Mouse (Mus musculus): ENCODE results near the gene Sf3a3. TPM values are rescaled to one million over a fixed set of nuclear protein-coding genes. Genes with fewer than 3 reads are reported as not detected.

Sf3a3 gene
- polyA plus RNA-seq, 1 experiment = 33.9 TPM

GRCm38 (mm10) chr4:124751300-124752250, 37.0 kb downstream of the Sf3a3 start:
- no peak overlapping the region for H3K27ac ChIP-seq (ENCODE audit: insufficient read depth, low read length)
- TF ChIP-seq POLR2A (IDR thresholded peaks at IDR 0.05; ENCODE audit: extremely low read depth, insufficient read depth, low read length) = peak; percentile 63
- TF ChIP-seq CTCF (IDR thresholded peaks at IDR 0.05; ENCODE audit: extremely low read depth, insufficient read depth, low read length) = no peak
- peak overlapping the region; percentile 58 for H3K4me3 ChIP-seq (ENCODE audit: insufficient read depth, low read length)
- H3K4me1 ChIP-seq (ENCODE audit: control insufficient read depth, insufficient read depth, low read length) = peaks cover 5% of the 10 kb centered on the region; the same call in 1 of the 2 replicates

GRCm38 (mm10) chr4:124752281-124753199, 38.0 kb downstream of the Sf3a3 start:
- peak overlapping the region; percentile 58 for H3K4me3 ChIP-seq (ENCODE audit: insufficient read depth, low read length)
- no peak overlapping the region for H3K27ac ChIP-seq (ENCODE audit: insufficient read depth, low read length)
- TF ChIP-seq CTCF (IDR thresholded peaks at IDR 0.05; ENCODE audit: extremely low read depth, insufficient read depth, low read length) (no peak), POLR2A (IDR thresholded peaks at IDR 0.05; ENCODE audit: extremely low read depth, insufficient read depth, low read length) (no peak)
- peaks cover 5% of the 10 kb centered on the region; the same call in 1 of the 2 replicates for H3K4me1 ChIP-seq (ENCODE audit: control insufficient read depth, insufficient read depth, low read length)

- TF ChIP-seq CTCF (IDR thresholded peaks at IDR 0.05; ENCODE audit: extremely low read depth, insufficient read depth, low read length) = no peak
- TF ChIP-seq POLR2A (IDR thresholded peaks at IDR 0.05; ENCODE audit: extremely low read depth, insufficient read depth, low read length) = no peak
- Histone ChIP-seq H3K4me3 (ENCODE audit: insufficient read depth, low read length) (no peak overlapping the region), H3K27ac (ENCODE audit: insufficient read depth, low read length) (no peak overlapping the region), H3K4me1 (ENCODE audit: control insufficient read depth, insufficient read depth, low read length) (peaks cover 5% of the 10 kb centered on the region; the same call in 1 of the 2 replicates)
Measured at GRCm38 (mm10) chr4:124755526-124755925, 41.0 kb downstream of the Sf3a3 start.

GRCm38 (mm10) chr4:124759305-124759811, 44.8 kb downstream of the Sf3a3 start:
- no peak overlapping the region for H3K4me3 ChIP-seq (ENCODE audit: insufficient read depth, low read length)
- TF ChIP-seq POLR2A (IDR thresholded peaks at IDR 0.05; ENCODE audit: extremely low read depth, insufficient read depth, low read length) (no peak), CTCF (IDR thresholded peaks at IDR 0.05; ENCODE audit: extremely low read depth, insufficient read depth, low read length) (no peak)
- H3K4me1 ChIP-seq (ENCODE audit: control insufficient read depth, insufficient read depth, low read length) = peaks cover 1% of the 10 kb centered on the region; the same call in 1 of the 2 replicates
- H3K27ac ChIP-seq (ENCODE audit: insufficient read depth, low read length) = no peak overlapping the region

- Histone ChIP-seq H3K4me3 (ENCODE audit: insufficient read depth, low read length) (no peak overlapping the region), H3K4me1 (ENCODE audit: control insufficient read depth, insufficient read depth, low read length) (peaks cover 5% of the 10 kb centered on the region), H3K27ac (ENCODE audit: insufficient read depth, low read length) (no peak overlapping the region)
- TF ChIP-seq CTCF (IDR thresholded peaks at IDR 0.05; ENCODE audit: extremely low read depth, insufficient read depth, low read length) = no peak
- TF ChIP-seq POLR2A (IDR thresholded peaks at IDR 0.05; ENCODE audit: extremely low read depth, insufficient read depth, low read length) = no peak
Measured at GRCm38 (mm10) chr4:124761201-124761600, 46.6 kb downstream of the Sf3a3 start.

GRCm38 (mm10) chr4:124762858-124763452, 48.4 kb downstream of the Sf3a3 start:
- Histone ChIP-seq H3K27ac (ENCODE audit: insufficient read depth, low read length) (no peak overlapping the region), H3K4me3 (ENCODE audit: insufficient read depth, low read length) (no peak overlapping the region), H3K4me1 (ENCODE audit: control insufficient read depth, insufficient read depth, low read length) (peaks cover 6% of the 10 kb centered on the region)
- TF ChIP-seq POLR2A (IDR thresholded peaks at IDR 0.05; ENCODE audit: extremely low read depth, insufficient read depth, low read length) (no peak), CTCF (IDR thresholded peaks at IDR 0.05; ENCODE audit: extremely low read depth, insufficient read depth, low read length) (no peak)

GRCm38 (mm10) chr4:124765802-124766565, 51.4 kb downstream of the Sf3a3 start:
- Histone ChIP-seq H3K4me3 (ENCODE audit: insufficient read depth, low read length) (no peak overlapping the region), H3K27ac (ENCODE audit: insufficient read depth, low read length) (peak overlapping the region; percentile 43), H3K4me1 (ENCODE audit: control insufficient read depth, insufficient read depth, low read length) (peaks cover 10% of the 10 kb centered on the region)
- TF ChIP-seq POLR2A (IDR thresholded peaks at IDR 0.05; ENCODE audit: extremely low read depth, insufficient read depth, low read length) (0 out of 2 replicates have a peak, but pooled peaks have one; percentile 13), CTCF (IDR thresholded peaks at IDR 0.05; ENCODE audit: extremely low read depth, insufficient read depth, low read length) (no peak)

- TF ChIP-seq CTCF (IDR thresholded peaks at IDR 0.05; ENCODE audit: extremely low read depth, insufficient read depth, low read length) (no peak), POLR2A (IDR thresholded peaks at IDR 0.05; ENCODE audit: extremely low read depth, insufficient read depth, low read length) (no peak)
- H3K4me3 ChIP-seq (ENCODE audit: insufficient read depth, low read length) = no peak overlapping the region
- H3K4me1 ChIP-seq (ENCODE audit: control insufficient read depth, insufficient read depth, low read length) = peaks cover 10% of the 10 kb centered on the region
- peak overlapping the region; percentile 43 for H3K27ac ChIP-seq (ENCODE audit: insufficient read depth, low read length)
Measured at GRCm38 (mm10) chr4:124766566-124766940, 52.0 kb downstream of the Sf3a3 start.
